Mouse (Mus musculus) induced T-regulatory cell, adult 2 months (primary cell): ENCODE results near the gene Fbln5.
A peak's percentile ranks its signal among the peaks of the same experiment; 100 is the strongest.

ENCODE experiments used
- DNase-seq: peaks from one replicate; pipeline ENCODE4 v3.0.0-alpha.2; 2012; ENCODE audit warnings: low read depth

Fbln5 gene

DNA sequence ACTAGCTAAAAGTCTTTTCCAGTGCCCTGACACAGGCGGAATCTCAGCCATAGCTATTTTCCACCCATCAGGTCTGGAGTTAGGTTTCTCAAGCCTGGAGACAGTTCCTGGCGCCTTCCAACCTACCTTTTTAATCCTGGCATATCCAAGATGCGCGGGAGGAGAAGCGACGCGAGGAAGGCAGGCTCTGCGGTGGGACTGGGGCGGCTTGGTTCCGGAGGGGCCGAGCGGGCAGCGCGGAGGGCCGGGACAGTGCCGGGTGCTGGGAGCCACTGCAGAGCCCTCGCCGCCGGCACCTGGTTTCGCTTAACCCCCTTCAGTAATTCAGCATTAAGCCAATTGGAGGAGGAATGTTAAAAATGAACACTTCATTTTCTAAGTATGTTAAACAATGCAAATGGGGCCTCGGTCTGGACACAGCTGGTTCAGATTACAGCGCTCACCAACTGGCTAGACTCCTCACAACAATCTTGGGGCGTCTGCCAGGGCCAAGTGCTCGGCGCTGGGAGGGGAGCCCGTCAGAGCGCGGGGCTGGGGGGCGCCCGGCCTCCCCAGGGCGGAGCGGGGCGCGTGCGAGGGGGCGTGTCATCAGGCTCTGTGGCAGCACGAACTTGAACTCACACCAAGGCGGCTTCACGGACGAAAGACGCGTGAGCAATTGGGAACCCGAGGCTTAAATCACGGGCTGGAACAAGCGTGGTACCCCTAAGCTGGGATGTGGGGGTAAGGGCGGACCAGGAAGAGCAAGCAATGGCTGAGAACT lies at the start of gene Fbln5:
Gene Fbln5, minus strand, starts transcription at position 448 of the 763 bp plus-strand sequence.
- peak; percentile 23 for DNase-seq

DNA sequence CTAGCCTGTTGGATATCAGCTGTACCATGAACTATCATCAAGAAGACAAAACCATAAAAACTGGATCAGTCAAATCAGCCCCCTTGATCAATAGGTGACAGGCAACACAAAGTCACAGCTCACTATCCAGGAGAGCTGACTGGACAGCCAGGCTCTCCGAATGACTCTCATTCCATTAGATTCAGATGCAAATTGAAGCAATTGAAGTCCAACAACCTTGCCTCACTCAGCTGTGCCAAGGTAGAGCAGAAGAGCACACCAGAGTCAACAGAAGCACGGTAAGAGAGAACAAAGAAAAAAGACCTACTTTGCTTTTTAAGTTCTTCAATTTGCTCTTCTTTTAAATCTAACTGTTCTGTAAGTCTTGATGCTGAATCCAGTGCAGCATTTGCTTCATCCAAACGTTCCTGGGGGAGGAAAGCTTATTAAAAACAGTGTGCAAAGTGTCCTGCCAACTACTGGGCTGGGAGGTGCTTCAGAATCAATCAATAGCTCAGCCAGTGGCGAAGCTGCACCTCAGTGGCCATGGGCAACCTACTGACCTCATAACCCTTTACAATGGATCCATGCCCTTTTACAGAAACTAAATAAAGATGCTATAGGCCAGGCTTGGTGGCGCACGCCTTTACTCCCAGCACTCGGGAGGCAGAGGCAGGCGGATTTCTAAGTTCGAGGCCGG lies 43.6 kb upstream of the Fbln5 start:
- DNase-seq: no peak

DNA sequence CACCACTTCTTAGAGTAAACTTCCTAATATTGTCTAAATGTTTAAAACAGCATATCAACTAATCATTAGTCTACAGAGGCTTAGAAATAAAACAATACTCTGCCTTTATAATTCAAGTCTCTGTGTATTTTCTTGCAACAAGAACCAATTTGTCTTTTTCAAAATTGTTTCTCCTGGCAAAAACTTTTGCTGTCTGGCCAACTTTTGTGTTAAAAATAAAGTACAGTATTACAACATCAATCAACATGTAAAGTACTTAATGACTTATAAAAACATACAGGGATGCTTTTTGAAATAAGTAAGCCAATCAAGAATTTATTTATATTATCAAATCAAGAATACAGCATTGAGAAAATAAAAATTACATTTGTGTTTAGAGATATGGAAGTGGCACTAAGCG lies 41.4 kb upstream of the Fbln5 start:
- no peak for DNase-seq

GRCm38 (mm10) chr12:101858011-101858410 lies 39.2 kb upstream of the Fbln5 start:
- DNase-seq: no peak

DNA sequence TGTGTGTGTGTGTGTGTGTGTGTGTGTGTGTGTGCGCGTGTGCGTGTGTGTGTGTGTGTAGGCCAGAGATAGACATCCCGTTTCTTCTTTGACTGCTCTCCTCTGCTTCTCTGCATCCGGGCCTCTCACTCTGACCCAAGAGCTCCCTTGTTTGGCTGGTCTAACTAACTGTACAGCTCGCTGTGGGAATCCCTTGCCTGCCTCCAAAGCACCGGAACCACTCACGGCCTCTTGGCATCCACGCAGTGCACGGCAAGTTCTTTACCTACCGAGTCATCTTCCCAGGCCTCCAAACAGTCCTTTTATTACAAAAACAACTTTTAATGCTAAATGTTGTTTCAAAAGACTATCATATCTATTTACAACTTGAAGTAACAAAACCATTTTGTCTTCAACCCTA lies 35.5 kb upstream of the Fbln5 start:
- no peak for DNase-seq

- no peak for DNase-seq
These were observed 33.1 kb upstream of the Fbln5 start for GRCm38 (mm10) chr12:101851846-101852564.

DNA sequence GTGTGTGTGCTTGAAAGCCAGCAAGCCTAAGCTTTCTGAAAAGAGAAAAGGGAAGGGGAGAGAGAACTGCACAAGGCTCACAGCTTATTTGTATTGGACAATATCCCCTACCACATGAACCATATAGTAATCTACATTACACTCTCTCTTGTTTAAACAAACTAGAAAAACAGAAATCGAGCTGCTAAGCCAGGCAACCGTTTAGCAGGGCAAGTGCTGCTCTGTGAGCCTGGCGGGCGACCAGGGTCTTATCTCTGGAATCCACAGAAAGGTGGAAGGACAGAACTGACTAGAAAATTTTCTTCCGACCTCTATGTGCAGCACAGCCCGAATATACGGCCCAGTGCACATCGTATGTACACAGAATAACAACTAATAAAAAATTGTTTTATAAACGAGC lies 32.5 kb upstream of the Fbln5 start:
- no peak for DNase-seq

- no peak for DNase-seq
These were observed 17.9 kb upstream of the Fbln5 start for GRCm38 (mm10) chr12:101836546-101837274.

- DNase-seq: no peak
These were observed 15.9 kb upstream of the Fbln5 start for GRCm38 (mm10) chr12:101834715-101835114.

- DNase-seq: no peak
These were observed 14.9 kb upstream of the Fbln5 start for GRCm38 (mm10) chr12:101833776-101834175.

DNA sequence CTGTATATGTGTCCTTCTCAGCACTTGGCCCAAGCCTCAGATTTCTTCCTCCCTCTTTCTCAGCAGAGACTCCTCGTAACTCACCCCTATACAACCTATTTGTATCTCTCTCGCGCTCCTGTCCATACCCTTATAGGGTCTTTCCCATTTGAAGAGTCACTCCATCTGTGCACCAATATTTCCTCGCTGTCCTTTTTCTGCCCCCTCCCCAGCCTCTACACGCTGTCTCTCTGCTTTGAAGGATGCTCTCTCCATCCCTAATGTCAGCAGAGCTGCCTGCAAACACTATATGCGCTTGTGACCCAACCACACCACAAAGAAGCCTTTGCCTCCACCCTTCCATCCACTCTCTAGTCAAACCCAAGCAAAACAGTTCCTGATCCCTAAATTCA lies 14.3 kb upstream of the Fbln5 start:
- no peak for DNase-seq

GRCm38 (mm10) chr12:101832179-101833114 lies 13.6 kb upstream of the Fbln5 start:
- no peak for DNase-seq

- no peak for DNase-seq
These were observed 12.4 kb upstream of the Fbln5 start for GRCm38 (mm10) chr12:101831221-101831620.

DNA sequence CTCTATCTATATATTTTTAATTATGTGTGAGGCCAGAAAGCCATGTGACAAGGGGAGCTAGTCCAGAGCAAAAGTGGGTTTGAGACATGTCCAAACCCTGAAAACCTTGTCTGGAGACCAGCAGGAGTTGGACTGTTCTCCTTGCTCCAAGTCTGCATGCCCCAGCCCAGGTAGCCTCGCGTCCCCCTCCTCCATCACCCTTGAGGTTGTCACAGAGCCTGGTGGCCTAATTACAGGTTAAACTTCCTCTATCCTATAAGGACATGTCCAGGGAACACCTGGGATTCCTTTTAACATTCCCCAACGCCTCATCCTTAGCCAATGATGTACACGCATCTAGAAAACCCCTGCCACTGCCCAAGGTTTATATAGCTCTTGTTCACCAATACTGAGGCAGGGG lies 4.3 kb upstream of the Fbln5 start:
- no peak for DNase-seq

GRCm38 (mm10) chr12:101821596-101821995 lies 2.7 kb upstream of the Fbln5 start:
- no peak for DNase-seq

GRCm38 (mm10) chr12:101819570-101819969 lies 715 bp upstream of the Fbln5 start:
- DNase-seq: no peak

GRCm38 (mm10) chr12:101818246-101818607 lies 628 bp downstream of the Fbln5 start:
- no peak for DNase-seq

- peak; percentile 55 for DNase-seq
These were observed 2.0 kb downstream of the Fbln5 start for GRCm38 (mm10) chr12:101816810-101817209.

DNA sequence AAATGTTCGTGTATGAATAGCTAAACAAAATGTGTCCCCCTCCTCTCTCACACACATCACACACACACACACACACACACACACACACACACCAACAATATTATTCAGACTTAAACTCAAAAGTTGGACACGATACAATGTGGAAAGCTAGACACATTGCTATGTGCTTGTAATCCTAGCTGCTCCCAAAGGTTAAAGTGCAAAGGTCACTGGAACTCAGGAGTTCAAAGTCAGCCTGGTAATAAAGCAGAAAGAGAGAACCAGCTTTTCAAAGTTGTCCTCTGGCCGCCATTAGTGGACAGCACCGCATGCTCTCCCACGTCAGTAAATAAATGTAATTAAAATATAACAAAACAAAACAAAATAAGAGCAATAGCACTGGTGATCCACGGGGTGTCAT lies 3.1 kb downstream of the Fbln5 start:
- no peak for DNase-seq

DNA sequence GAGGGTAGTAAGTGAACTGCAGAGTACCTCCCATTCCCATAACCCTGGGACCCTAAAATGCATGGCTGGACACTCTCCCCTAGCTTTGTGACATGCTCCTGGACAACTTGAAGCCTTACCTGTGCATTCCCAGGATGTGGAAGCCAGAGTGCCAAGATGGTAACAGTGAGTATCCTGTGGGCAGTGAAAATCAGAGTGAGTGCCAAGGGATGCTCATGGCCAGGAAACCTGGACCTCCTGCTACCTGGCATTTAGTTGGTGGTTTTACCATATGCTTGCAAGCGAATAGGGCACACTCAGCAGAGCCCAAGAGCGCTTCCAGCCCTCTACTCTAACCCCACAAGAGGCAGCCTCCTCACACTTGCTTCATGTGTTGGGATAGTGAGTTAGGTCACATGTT lies 4.4 kb downstream of the Fbln5 start:
- no peak for DNase-seq

DNA sequence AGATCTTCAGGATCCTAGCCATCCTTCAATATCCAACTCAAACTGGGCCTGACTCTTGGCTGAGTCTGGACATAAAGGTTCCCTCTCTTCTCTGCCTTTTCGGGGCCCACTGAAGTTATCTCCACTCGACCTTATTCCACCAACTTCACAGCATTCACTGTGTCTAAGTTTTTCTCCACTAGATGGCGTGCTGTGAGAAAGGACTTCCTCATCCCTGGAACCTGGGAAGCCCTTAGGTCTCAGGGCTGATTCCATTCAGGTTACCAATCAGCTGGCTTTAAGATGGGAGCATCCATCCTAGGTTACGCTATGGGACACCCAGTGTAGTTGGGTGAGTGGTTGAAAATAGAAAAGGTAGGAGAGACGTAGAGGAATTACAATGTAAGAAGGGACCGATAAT lies 7.7 kb downstream of the Fbln5 start:
- DNase-seq: peak; percentile 51
